ENCODE assay signal across 25 mouse cellular contexts in the genomic region with DNA sequence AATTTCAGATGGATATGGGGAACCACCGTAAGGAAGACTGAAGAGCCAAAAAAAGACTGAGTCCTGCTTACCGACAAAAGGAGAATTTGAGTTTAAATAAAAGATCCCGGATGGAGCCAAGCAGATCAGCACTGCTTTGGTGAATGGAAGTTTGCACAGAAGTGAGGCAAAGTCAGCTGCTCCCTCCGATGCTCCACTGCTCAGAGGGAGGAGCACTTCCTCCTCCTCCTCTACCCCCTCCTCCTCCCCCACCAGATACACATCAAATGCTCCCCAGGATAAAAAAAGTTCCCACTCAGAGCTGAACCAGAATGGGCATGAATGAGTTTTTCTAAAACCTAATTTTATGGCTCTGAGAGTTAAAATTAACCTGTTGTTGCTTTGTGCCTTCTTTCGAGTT.
DNase-seq lines count a peak whose midpoint lies in the region; ATAC-seq and TF ChIP-seq lines count a peak whose summit lies in the region.
"Had no signal": no experiment of that assay in that cellular context is flagged by ENCODE, and none has a peak within 500 bp of the region (broad histone marks: within the 10 kb centered on the region; RNA-seq: fewer than 3 reads in every experiment).

No protein-coding gene starts in this region.

- intact Hi-C loops in gastrocnemius, adult 2 months (cut with DNase I) = no loop called here
- intact Hi-C loops in gastrocnemius, postnatal 14 days (cut with DNase I; ENCODE audit: low total_unique reads) = no loop called here

- no peak for DNase-seq in gastrocnemius, adult 2 months
- DNase-seq in gastrocnemius, postnatal 14 days = no peak
- peak; percentile 44 for DNase-seq in midbrain, embryonic 11.5 days (ENCODE audit: low spot score, missing footprints)
- DNase-seq in midbrain, postnatal 0 days (ENCODE audit: low spot score) = no peak
- DNase-seq: adrenal gland, adult 2 months; adrenal gland, postnatal 14 days; cerebellum, adult 11-12 months; cerebellum, adult 8-10 months; cerebellum, postnatal 10 days; cerebellum, postnatal 36 days; embryo, embryonic 11 days; gastrocnemius, postnatal 36 days; heart, adult 2 months; heart, postnatal 14 days; heart, postnatal 4 days had no signal

- TF ChIP-seq POLR2A in myocyte (IDR thresholded peaks at IDR 0.05; ENCODE audit: insufficient read length, low read depth) = no peak

- H3K27me3 ChIP-seq in midbrain, embryonic 11.5 days (ENCODE audit: control insufficient read depth, insufficient read depth, low read length) = no peaks in the 10 kb centered on the region
- H3K27me3 ChIP-seq in midbrain, postnatal 0 days (ENCODE audit: insufficient read depth, low read length) = no peaks in the 10 kb centered on the region
- H3K27me3 ChIP-seq in myocyte (ENCODE audit: control insufficient read depth, insufficient read depth, insufficient read length) = no peaks in the 10 kb centered on the region
- no peaks in the 10 kb centered on the region for H3K27me3 ChIP-seq in forebrain, embryonic 15.5 days
- H3K27me3 ChIP-seq: embryonic facial prominence, embryonic 15.5 days; heart, embryonic 13.5 days had no signal

- 0 out of 2 replicates have a peak overlapping the region, but pooled peaks have one; percentile 9 for H3K4me3 ChIP-seq in gastrocnemius, adult 2 months
- H3K4me3 ChIP-seq in midbrain, embryonic 11.5 days (ENCODE audit: low read depth, low read length) = no peak overlapping the region
- H3K4me3 ChIP-seq in midbrain, postnatal 0 days (ENCODE audit: low read depth, low read length) = no peak overlapping the region
- no peak overlapping the region for H3K4me3 ChIP-seq in myocyte
- no peak overlapping the region for H3K4me3 ChIP-seq in forebrain, embryonic 15.5 days
- H3K4me3 ChIP-seq: embryonic facial prominence, embryonic 15.5 days; heart, adult 2 months; heart, embryonic 10.5 days; heart, embryonic 13.5 days had no signal

- no peak for ATAC-seq in midbrain, embryonic 11.5 days (ENCODE audit: low FRiP score)
- ATAC-seq in midbrain, postnatal 0 days (ENCODE audit: low FRiP score) = no peak
- no peak for ATAC-seq in forebrain, embryonic 15.5 days (replicated peaks)
- ATAC-seq: CD4-positive, CD25-positive, alpha-beta regulatory T cell, adult 4 months; forebrain, embryonic 14.5 days; hindbrain, postnatal 0 days; inflammation-experienced regulatory T-cells, adult 6 months had no signal

- 58% methylated on average over 5 of the region's 5 CpGs for WGBS in midbrain, embryonic 11.5 days
- WGBS in midbrain, postnatal 0 days = 61% methylated on average over 5 of the region's 5 CpGs
- WGBS in forebrain, embryonic 15.5 days = 66% methylated on average over 5 of the region's 5 CpGs

- H3ac ChIP-seq in myocyte (ENCODE audit: control insufficient read depth, insufficient read length) = no peak overlapping the region

- H3K36me3 ChIP-seq in midbrain, embryonic 11.5 days (ENCODE audit: control insufficient read depth, insufficient read depth, low read length) = no peaks in the 10 kb centered on the region
- no peaks in the 10 kb centered on the region for H3K36me3 ChIP-seq in midbrain, postnatal 0 days (ENCODE audit: insufficient read depth, low read length)
- H3K36me3 ChIP-seq in myocyte (ENCODE audit: control insufficient read depth, insufficient read depth) = no peaks in the 10 kb centered on the region
- H3K36me3 ChIP-seq in forebrain, embryonic 15.5 days = no peaks in the 10 kb centered on the region
- H3K36me3 ChIP-seq: embryonic facial prominence, embryonic 15.5 days; heart, embryonic 10.5 days; heart, embryonic 13.5 days had no signal

- no peak overlapping the region for H3K9ac ChIP-seq in midbrain, embryonic 11.5 days (ENCODE audit: low read length)
- H3K9ac ChIP-seq in midbrain, postnatal 0 days (replicated peaks; ENCODE audit: low read length, poor library complexity, severe bottlenecking) = no peak overlapping the region
- H3K9ac ChIP-seq in forebrain, embryonic 15.5 days (replicated peaks) = no peak overlapping the region
- H3K9ac ChIP-seq: embryonic facial prominence, embryonic 15.5 days; heart, embryonic 13.5 days; hindbrain, embryonic 14.5 days had no signal

- no peak overlapping the region for H3K27ac ChIP-seq in gastrocnemius, adult 2 months
- H3K27ac ChIP-seq in midbrain, embryonic 11.5 days (ENCODE audit: low read depth, low read length) = no peak overlapping the region
- H3K27ac ChIP-seq in midbrain, postnatal 0 days (ENCODE audit: low read depth, low read length) = no peak overlapping the region
- no peak overlapping the region for H3K27ac ChIP-seq in forebrain, embryonic 15.5 days (replicated peaks)
- H3K27ac ChIP-seq: embryonic facial prominence, embryonic 15.5 days; heart, adult 2 months; heart, embryonic 10.5 days; heart, embryonic 13.5 days; hindbrain, embryonic 14.5 days; hindbrain, postnatal 0 days had no signal

- H3K4me2 ChIP-seq in midbrain, embryonic 11.5 days = no peak overlapping the region
- no peak overlapping the region for H3K4me2 ChIP-seq in midbrain, postnatal 0 days (ENCODE audit: low read depth, low read length, poor library complexity, severe bottlenecking)
- peak overlapping the region; percentile 18 for H3K4me2 ChIP-seq in myocyte (ENCODE audit: low read depth)
- no peak overlapping the region for H3K4me2 ChIP-seq in forebrain, embryonic 15.5 days (replicated peaks)
- H3K4me2 ChIP-seq: embryonic facial prominence, embryonic 15.5 days; heart, embryonic 13.5 days; hindbrain, embryonic 14.5 days had no signal

- no peaks in the 10 kb centered on the region for H3K4me1 ChIP-seq in midbrain, embryonic 11.5 days (ENCODE audit: control insufficient read depth, insufficient read depth, low read length)
- H3K4me1 ChIP-seq in midbrain, postnatal 0 days (ENCODE audit: insufficient read depth, low read length) = no peaks in the 10 kb centered on the region
- H3K4me1 ChIP-seq in forebrain, embryonic 15.5 days = no peaks in the 10 kb centered on the region
- H3K4me1 ChIP-seq: embryonic facial prominence, embryonic 15.5 days; heart, embryonic 10.5 days had no signal

- no peak for TF ChIP-seq CTCF in gastrocnemius, adult 2 months (IDR thresholded peaks at IDR 0.05)
- TF ChIP-seq CTCF in midbrain, postnatal 0 days (IDR thresholded peaks at IDR 0.05) = no peak

- H3K9me3 ChIP-seq in midbrain, embryonic 11.5 days (ENCODE audit: control insufficient read depth, low read length) = no peaks in the 10 kb centered on the region; the same call in 1 of the 2 replicates
- no peaks in the 10 kb centered on the region for H3K9me3 ChIP-seq in midbrain, postnatal 0 days (ENCODE audit: low read length)
- H3K9me3 ChIP-seq in forebrain, embryonic 15.5 days = no peaks in the 10 kb centered on the region
- H3K9me3 ChIP-seq: embryonic facial prominence, embryonic 15.5 days; heart, embryonic 10.5 days; heart, embryonic 13.5 days had no signal

- no peaks in the 10 kb centered on the region for H3K79me2 ChIP-seq in myocyte (ENCODE audit: control insufficient read depth, insufficient read depth)

TF ChIP-seq in myocyte, 11 proteins besides CTCF, POLR2A, EP300 and RAD21:
- TF ChIP-seq MAX (IDR thresholded peaks at IDR 0.05; ENCODE audit: low read depth) (no peak), E2F4 (IDR thresholded peaks at IDR 0.05; ENCODE audit: insufficient read depth) (no peak), SRF (IDR thresholded peaks at IDR 0.05; ENCODE audit: control insufficient read depth, insufficient read length, low read depth) (no peak), REST (IDR thresholded peaks at IDR 0.05; ENCODE audit: insufficient read depth, insufficient read length) (no peak), MYOG (IDR thresholded peaks at IDR 0.05; ENCODE audit: control insufficient read depth in 1 of 3, insufficient read depth in 1 of 3, insufficient read length in 2 of 3, low read depth in 2 of 3) (no peak), CEBPB (IDR thresholded peaks at IDR 0.05; ENCODE audit: insufficient read depth, poor library complexity, severe bottlenecking) (no peak), TCF12 (IDR thresholded peaks at IDR 0.05; ENCODE audit: insufficient read depth, poor library complexity, severe bottlenecking) (no peak), MYOD1 (IDR thresholded peaks at IDR 0.05; ENCODE audit: control insufficient read depth in 1 of 3, insufficient read length in 2 of 3, low read depth in 2 of 3) (no peak)
